Mouse (Mus musculus) heart, embryonic 16.5 days (tissue): Measurements from ENCODE around the gene Elfn1. TPM values are rescaled to one million over a fixed set of nuclear protein-coding genes. Genes with fewer than 3 reads are reported as not detected.

Source experiments
- ATAC-seq: fragments of 200-750 bp; cut with Nextera tagmentation; replicated peaks from 2 replicates; pipeline ENCODE4 v1.8.0; 2017; ENCODE audit warnings: moderate number of reproducible peaks; ENCODE audit not compliant: insufficient read depth, low FRiP score; ENCODE audit errors: extremely low read depth
- H3K27ac ChIP-seq: fragments of 300-500 bp; sonication (generic); 2 replicates; pipeline ENCODE4 v1.5.1; 2014; ENCODE audit warnings: mild to moderate bottlenecking, low read length, control low read depth, moderate library complexity
- H3K27me3 ChIP-seq: fragments of 300-500 bp; sonication (generic); 2 replicates; pipeline ENCODE4 v1.6.1; 2014; ENCODE audit warnings: low read length, mixed read lengths; ENCODE audit not compliant: control insufficient read depth, insufficient read depth
- H3K36me3 ChIP-seq: fragments of 300-500 bp; sonication (generic); 2 replicates; pipeline ENCODE4 v1.6.1; 2014; ENCODE audit not compliant: control insufficient read depth, insufficient read depth
- H3K4me1 ChIP-seq: fragments of 300-500 bp; sonication (generic); 2 replicates; pipeline ENCODE4 v1.6.1; 2014; ENCODE audit warnings: low read length, mixed read lengths; ENCODE audit not compliant: control insufficient read depth, insufficient read depth
- H3K4me2 ChIP-seq: fragments of 300-500 bp; sonication (generic); 2 replicates; pipeline ENCODE4 v1.6.1; 2014; ENCODE audit warnings: low read depth, mild to moderate bottlenecking, control low read depth, low read length
- H3K4me3 ChIP-seq: fragments of 300-500 bp; sonication (generic); 2 replicates; pipeline ENCODE4 v1.5.1; 2014; ENCODE audit warnings: mild to moderate bottlenecking, control low read depth, low read length
- H3K9ac ChIP-seq: fragments of 300-500 bp; sonication (generic); 2 replicates; pipeline ENCODE4 v1.6.1; 2014; ENCODE audit warnings: low read length, control low read depth
- H3K9me3 ChIP-seq: fragments of 300-500 bp; sonication (generic); replicated peaks from 2 replicates; pipeline ENCODE4 v1.6.1; 2016; ENCODE audit warnings: low read length; ENCODE audit not compliant: control insufficient read depth
- WGBS: fragments of 180-500 bp; shearing (Covaris S2); extraction: QIAGEN DNeasy Blood & Tissue Kit; methylation state at CpG from one replicate; pipeline ENCODE4 v1.1.7; 2014; 5-methylcytosine and 5-hydroxymethylcytosine counted together
- polyA plus RNA-seq: library from polyadenylated mRNA; unstranded; fragments of >200 nt; fragmentation: Nextera tagmentation; extraction: Ambion mirVana; gene quantifications from 2 replicates; pipeline ENCODE4 v1.2.1, GENCODE M21; 2015

Elfn1 gene
- polyA plus RNA-seq, 1 experiment from 2014 or later = 0.68 TPM

DNA sequence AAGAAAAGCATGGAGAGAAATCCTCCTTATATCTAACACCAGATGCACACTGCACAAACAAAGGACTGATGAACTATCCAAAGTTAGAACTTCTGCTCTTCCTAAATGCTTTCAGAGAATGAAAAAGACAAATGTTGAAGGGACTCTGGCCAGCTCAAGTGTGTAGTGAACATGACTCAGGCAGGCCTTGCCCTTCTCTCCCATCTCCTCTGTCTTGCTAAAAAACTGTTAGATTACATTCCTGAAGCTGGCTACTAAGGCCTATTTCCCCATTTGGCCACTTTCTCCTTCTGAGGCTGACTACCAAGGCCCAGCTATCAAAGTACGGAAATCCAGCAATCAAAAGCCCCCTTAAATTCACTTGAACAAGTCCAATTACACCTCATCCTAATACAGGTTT is 111.9 kb downstream of the Elfn1 start:
- Histone ChIP-seq H3K27me3 (no peaks in the 10 kb centered on the region), H3K9me3 (no peaks in the 10 kb centered on the region), H3K27ac (no peak overlapping the region), H3K4me3 (no peak overlapping the region), H3K9ac (no peak overlapping the region), H3K36me3 (no peaks in the 10 kb centered on the region), H3K4me1 (peaks cover 5% of the 10 kb centered on the region; the same call in 1 of the 2 replicates), H3K4me2 (no peak overlapping the region)
- WGBS = 97% methylated on average over 1 of the region's 1 CpGs
- no peak for ATAC-seq

GRCm38 (mm10) chr5:140021755-140022154 is 114.0 kb downstream of the Elfn1 start:
- no peak for ATAC-seq
- peaks cover 5% of the 10 kb centered on the region; the same call in 1 of the 2 replicates for H3K4me1 ChIP-seq
- H3K27ac ChIP-seq = no peak overlapping the region
- no peak overlapping the region for H3K9ac ChIP-seq
- no peak overlapping the region for H3K4me3 ChIP-seq
- no peaks in the 10 kb centered on the region for H3K9me3 ChIP-seq
- H3K36me3 ChIP-seq = no peaks in the 10 kb centered on the region
- H3K4me2 ChIP-seq = no peak overlapping the region
- no peaks in the 10 kb centered on the region for H3K27me3 ChIP-seq
- 70% methylated on average over 10 of the region's 10 CpGs for WGBS

- ATAC-seq = no peak
- H3K4me3 ChIP-seq = no peak overlapping the region
- H3K4me1 ChIP-seq = peaks cover 5% of the 10 kb centered on the region; the same call in 1 of the 2 replicates
- H3K9ac ChIP-seq = no peak overlapping the region
- H3K9me3 ChIP-seq = no peaks in the 10 kb centered on the region
- no peaks in the 10 kb centered on the region for H3K36me3 ChIP-seq
- WGBS = 87% methylated on average over 6 of the region's 6 CpGs
- H3K27me3 ChIP-seq = no peaks in the 10 kb centered on the region
- no peak overlapping the region for H3K27ac ChIP-seq
- no peak overlapping the region for H3K4me2 ChIP-seq
Observed at GRCm38 (mm10) chr5:140022861-140023260, 115.1 kb downstream of the Elfn1 start.

DNA sequence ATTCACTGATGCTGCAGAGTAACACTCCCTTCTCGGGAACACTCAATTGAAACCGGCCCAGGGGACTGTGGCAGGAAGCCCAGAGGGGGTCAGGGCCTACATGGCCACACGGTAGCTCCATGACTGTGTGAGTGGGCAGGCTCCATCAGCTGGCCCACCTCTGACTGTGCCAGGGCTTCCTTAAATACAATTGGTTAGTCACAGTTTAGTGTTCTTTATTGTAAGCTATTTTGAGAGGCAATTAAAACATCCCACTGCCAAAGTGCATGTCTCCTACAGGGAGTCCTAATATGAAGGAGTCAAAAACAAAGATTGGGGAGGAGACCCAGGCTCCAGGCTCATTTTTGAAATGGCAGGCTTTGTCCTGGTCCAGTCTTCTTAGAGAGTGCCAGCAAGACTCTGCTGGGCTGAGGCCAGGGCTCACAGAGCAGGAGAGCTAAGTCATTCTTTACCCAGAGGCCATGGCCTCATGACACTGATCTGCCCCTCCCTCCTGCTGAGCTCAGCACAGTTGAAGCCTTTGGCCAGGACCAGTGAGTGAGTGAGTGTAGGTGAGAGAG is 116.3 kb downstream of the Elfn1 start:
- H3K9me3 ChIP-seq = no peaks in the 10 kb centered on the region
- no peak overlapping the region for H3K27ac ChIP-seq
- no peaks in the 10 kb centered on the region for H3K36me3 ChIP-seq
- no peak overlapping the region for H3K4me3 ChIP-seq
- H3K9ac ChIP-seq = no peak overlapping the region
- H3K4me2 ChIP-seq = no peak overlapping the region
- no peaks in the 10 kb centered on the region for H3K27me3 ChIP-seq
- 57% methylated on average over 3 of the region's 3 CpGs for WGBS
- no peak for ATAC-seq
- peaks cover 5% of the 10 kb centered on the region; the same call in 1 of the 2 replicates for H3K4me1 ChIP-seq

Other genes starting within 250 kb of the Elfn1 start
- 1.6 and 2.3 TPM in 2 replicates for gene Micall2, start 171.6 kb upstream of the Elfn1 start, polyA plus RNA-seq
- gene Ints1, start 132.3 kb upstream of the Elfn1 start, polyA plus RNA-seq = 16.9 and 20.2 TPM in 2 replicates
- gene Mafk, start 116.4 kb upstream of the Elfn1 start, polyA plus RNA-seq = 22.1 and 24.9 TPM in 2 replicates
- gene Tmem184a, start 88.0 kb upstream of the Elfn1 start, polyA plus RNA-seq = 0.46 and 1.3 TPM in 2 replicates
- not detected in 2 replicates for gene Gm26938, start 81.5 kb upstream of the Elfn1 start, polyA plus RNA-seq
- gene Psmg3, start 81.1 kb upstream of the Elfn1 start, polyA plus RNA-seq = 43.3 and 44.6 TPM in 2 replicates